In the genomic region with DNA sequence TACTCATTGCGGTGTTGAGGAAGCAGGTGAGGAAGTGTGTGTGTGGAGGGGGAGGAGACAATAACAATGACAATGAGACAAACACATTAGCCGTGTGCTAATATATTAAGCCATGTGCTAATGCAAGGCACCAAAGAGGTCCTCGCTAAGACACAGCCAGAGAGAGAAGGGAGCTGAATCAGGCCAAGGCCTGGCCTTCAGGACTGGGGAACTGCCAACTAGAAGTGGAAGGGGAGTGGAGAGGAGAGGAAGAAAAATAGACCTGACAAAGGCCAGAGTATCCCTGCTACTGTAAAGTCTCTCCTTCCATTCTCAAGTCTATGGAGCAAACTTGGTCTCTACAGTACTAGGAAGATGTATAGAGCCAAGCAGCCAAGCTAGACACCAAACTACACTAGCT, we compare ENCODE assay signal across 8 mouse cellular contexts. TPM values are rescaled to one million over a fixed set of nuclear protein-coding genes. Genes with fewer than 3 reads are reported as not detected.
DNase-seq lines count a peak whose midpoint lies in the region; ATAC-seq and TF ChIP-seq lines count a peak whose summit lies in the region.

No protein-coding gene starts in this region.

- no peak for TF ChIP-seq POLR2A in bone marrow, adult 2 months (IDR thresholded peaks at IDR 0.05; ENCODE audit: borderline replicate concordance, control insufficient read depth, low read depth, low read length)

- ATAC-seq in kidney, embryonic 14.5 days (ENCODE audit: low FRiP score, low TSS enrichment): no peak
- no peak for ATAC-seq in hindbrain, embryonic 14.5 days (ENCODE audit: low FRiP score)
- ATAC-seq in midbrain, embryonic 15.5 days (replicated peaks): no peak
- no peak for ATAC-seq in inflammation-experienced regulatory T-cells, adult 6 months

- 76% methylated on average over 3 of the region's 3 CpGs for WGBS in kidney, embryonic 14.5 days
- WGBS in bone marrow, adult 2 months: 49% methylated on average over 3 of the region's 3 CpGs
- WGBS in hindbrain, embryonic 14.5 days: 75% methylated on average over 3 of the region's 3 CpGs
- 86% methylated on average over 3 of the region's 3 CpGs for WGBS in midbrain, embryonic 15.5 days

- H3K27me3 ChIP-seq in kidney, embryonic 14.5 days (ENCODE audit: control insufficient read depth, insufficient read depth, low read length): no peaks in the 10 kb centered on the region
- no peaks in the 10 kb centered on the region for H3K27me3 ChIP-seq in hindbrain, embryonic 14.5 days (ENCODE audit: control insufficient read depth, insufficient read depth, low read length)
- H3K27me3 ChIP-seq in midbrain, embryonic 15.5 days (replicated peaks): no peaks in the 10 kb centered on the region

- H3K9ac ChIP-seq in kidney, embryonic 14.5 days (ENCODE audit: low read depth, low read length): peak overlapping the region; percentile 90; the same call in 1 of the 2 replicates
- peak overlapping the region; percentile 82 for H3K9ac ChIP-seq in hindbrain, embryonic 14.5 days
- H3K9ac ChIP-seq in midbrain, embryonic 15.5 days: peak overlapping the region; percentile 86

- no peaks in the 10 kb centered on the region for H3K9me3 ChIP-seq in kidney, embryonic 14.5 days (ENCODE audit: control insufficient read depth, low read length)
- H3K9me3 ChIP-seq in hindbrain, embryonic 14.5 days (ENCODE audit: control insufficient read depth, low read length): no peaks in the 10 kb centered on the region
- no peaks in the 10 kb centered on the region for H3K9me3 ChIP-seq in midbrain, embryonic 15.5 days

- no peak for TF ChIP-seq CTCF in bone marrow, adult 2 months (IDR thresholded peaks at IDR 0.05; ENCODE audit: control insufficient read depth, insufficient read depth, low read length)

- peaks cover 33% of the 10 kb centered on the region for H3K36me3 ChIP-seq in kidney, embryonic 14.5 days (ENCODE audit: control insufficient read depth, insufficient read depth, low read length)
- H3K36me3 ChIP-seq in hindbrain, embryonic 14.5 days (replicated peaks; ENCODE audit: control insufficient read depth, insufficient read depth): peaks cover 36% of the 10 kb centered on the region
- peaks cover 13% of the 10 kb centered on the region; the same call in 1 of the 2 replicates for H3K36me3 ChIP-seq in midbrain, embryonic 15.5 days (replicated peaks)

- no peak overlapping the region for H3K27ac ChIP-seq in kidney, embryonic 14.5 days (ENCODE audit: low read depth, low read length)
- no peak overlapping the region for H3K27ac ChIP-seq in bone marrow, adult 2 months (ENCODE audit: control insufficient read depth, insufficient read depth, low read depth, low read length, poor library complexity)
- no peak overlapping the region for H3K27ac ChIP-seq in hindbrain, embryonic 14.5 days
- H3K27ac ChIP-seq in midbrain, embryonic 15.5 days: no peak overlapping the region

- no peaks in the 10 kb centered on the region for H3K4me1 ChIP-seq in kidney, embryonic 14.5 days (ENCODE audit: control insufficient read depth, insufficient read depth, low read length)
- H3K4me1 ChIP-seq in bone marrow, adult 2 months (ENCODE audit: control insufficient read depth, insufficient read depth, low read length): peaks cover 6% of the 10 kb centered on the region
- H3K4me1 ChIP-seq in hindbrain, embryonic 14.5 days (replicated peaks; ENCODE audit: control insufficient read depth, insufficient read depth, low read length): peaks cover 13% of the 10 kb centered on the region
- peaks cover 17% of the 10 kb centered on the region for H3K4me1 ChIP-seq in midbrain, embryonic 15.5 days

- peak overlapping the region; percentile 90 for H3K4me3 ChIP-seq in kidney, embryonic 14.5 days (ENCODE audit: low read length)
- H3K4me3 ChIP-seq in bone marrow, adult 2 months (replicated peaks; ENCODE audit: control insufficient read depth, low read depth, low read length): peak overlapping the region; percentile 17
- H3K4me3 ChIP-seq in hindbrain, embryonic 14.5 days (replicated peaks; ENCODE audit: low read length): peak overlapping the region; percentile 77
- H3K4me3 ChIP-seq in midbrain, embryonic 15.5 days: peak overlapping the region; percentile 81

- peak overlapping the region; percentile 56 for H3K4me2 ChIP-seq in kidney, embryonic 14.5 days (replicated peaks; ENCODE audit: low read depth, low read length)
- peak overlapping the region; percentile 58 for H3K4me2 ChIP-seq in hindbrain, embryonic 14.5 days (replicated peaks)
- peak overlapping the region; percentile 64 for H3K4me2 ChIP-seq in midbrain, embryonic 15.5 days

- DNase-seq in kidney, postnatal 10 days: no peak
- DNase-seq in hindbrain, embryonic 14.5 days (ENCODE audit: low spot score): no peak
- no peak for DNase-seq in thymus, postnatal 10 days (ENCODE audit: low spot score in 2 of 2)
- no peak for DNase-seq in cerebellum, postnatal 10 days

RNA-seq across cellular contexts. Expression of a gene that starts 0.9 kb away (rescaled TPM):
- 12.1 and 31.0 TPM in 2 replicates for polyA plus RNA-seq in kidney, embryonic 14.5 days (2014; fragmentation: Nextera tagmentation; extraction: Ambion mirVana)
- polyA plus RNA-seq in bone marrow, adult 2 months (2011; ENCODE audit: insufficient read depth, insufficient read length, low replicate concordance, missing spikeins): 12.1 and 23.5 TPM in 2 replicates
- 83.4 and 91.6 TPM in 2 replicates for polyA plus RNA-seq in hindbrain, embryonic 14.5 days (2014; fragmentation: Nextera tagmentation; extraction: Ambion mirVana)
- polyA plus RNA-seq in midbrain, embryonic 15.5 days (2015; fragmentation: Nextera tagmentation; extraction: Ambion mirVana): 101 and 104 TPM in 2 replicates
- 10 to 100 TPM; 20.5 to 25.5 (median 21.2) TPM for polyA plus RNA-seq in inflammation-experienced regulatory T-cells, adult 6 months (2017; shearing (Covaris generic))

RNA-seq across cellular contexts. Expression of a gene that starts 33.0 kb away (rescaled TPM):
- 28.5 and 40.7 TPM in 2 replicates for polyA plus RNA-seq in kidney, embryonic 14.5 days (2014; fragmentation: Nextera tagmentation; extraction: Ambion mirVana)
- polyA plus RNA-seq in bone marrow, adult 2 months (2011; ENCODE audit: insufficient read depth, insufficient read length, low replicate concordance, missing spikeins): 5.6 and 10.2 TPM in 2 replicates
- polyA plus RNA-seq in hindbrain, embryonic 14.5 days (2014; fragmentation: Nextera tagmentation; extraction: Ambion mirVana): 25.3 and 28.1 TPM in 2 replicates
- polyA plus RNA-seq in midbrain, embryonic 15.5 days (2015; fragmentation: Nextera tagmentation; extraction: Ambion mirVana): 20.2 and 22.7 TPM in 2 replicates
- polyA plus RNA-seq in inflammation-experienced regulatory T-cells, adult 6 months (2017; shearing (Covaris generic)): 1 to 10 TPM; 1.3 to 4.5 (median 3.1) TPM

RNA-seq across cellular contexts. Expression of a gene that starts 34.8 kb away (rescaled TPM):
- polyA plus RNA-seq in kidney, embryonic 14.5 days (2014; fragmentation: Nextera tagmentation; extraction: Ambion mirVana): 4.6 and 11.6 TPM in 2 replicates
- 2.1 and 3.3 TPM in 2 replicates for polyA plus RNA-seq in bone marrow, adult 2 months (2011; ENCODE audit: insufficient read depth, insufficient read length, low replicate concordance, missing spikeins)
- polyA plus RNA-seq in hindbrain, embryonic 14.5 days (2014; fragmentation: Nextera tagmentation; extraction: Ambion mirVana): 7.2 and 11.3 TPM in 2 replicates
- polyA plus RNA-seq in midbrain, embryonic 15.5 days (2015; fragmentation: Nextera tagmentation; extraction: Ambion mirVana): 9.5 and 9.7 TPM in 2 replicates
- 1 to 10 TPM; 4.0 to 8.1 (median 4.5) TPM for polyA plus RNA-seq in inflammation-experienced regulatory T-cells, adult 6 months (2017; shearing (Covaris generic))

RNA-seq across cellular contexts. Expression of a gene that starts 35.0 kb away (rescaled TPM):
- polyA plus RNA-seq in kidney, embryonic 14.5 days (2014; fragmentation: Nextera tagmentation; extraction: Ambion mirVana): 34.7 and 37.6 TPM in 2 replicates
- 88.5 and 129 TPM in 2 replicates for polyA plus RNA-seq in bone marrow, adult 2 months (2011; ENCODE audit: insufficient read depth, insufficient read length, low replicate concordance, missing spikeins)
- polyA plus RNA-seq in hindbrain, embryonic 14.5 days (2014; fragmentation: Nextera tagmentation; extraction: Ambion mirVana): 20.8 and 25.5 TPM in 2 replicates
- 43.3 and 48.3 TPM in 2 replicates for polyA plus RNA-seq in midbrain, embryonic 15.5 days (2015; fragmentation: Nextera tagmentation; extraction: Ambion mirVana)
- 100 to 1,000 TPM in 1 of 3 experiments, 10 to 100 TPM in 2; 59.0 to 116 (median 71.4) TPM for polyA plus RNA-seq in inflammation-experienced regulatory T-cells, adult 6 months (2017; shearing (Covaris generic))

RNA-seq across cellular contexts. Expression of a gene that starts 37.1 kb away (rescaled TPM):
- polyA plus RNA-seq in kidney, embryonic 14.5 days (2014; fragmentation: Nextera tagmentation; extraction: Ambion mirVana): 19.0 and 22.1 TPM in 2 replicates
- 12.4 and 19.6 TPM in 2 replicates for polyA plus RNA-seq in bone marrow, adult 2 months (2011; ENCODE audit: insufficient read depth, insufficient read length, low replicate concordance, missing spikeins)
- polyA plus RNA-seq in hindbrain, embryonic 14.5 days (2014; fragmentation: Nextera tagmentation; extraction: Ambion mirVana): 15.8 and 19.4 TPM in 2 replicates
- polyA plus RNA-seq in midbrain, embryonic 15.5 days (2015; fragmentation: Nextera tagmentation; extraction: Ambion mirVana): 12.8 and 16.5 TPM in 2 replicates
- 10 to 100 TPM in 1 of 3 experiments, 1 to 10 TPM in 2; 7.2 to 11.6 (median 8.3) TPM for polyA plus RNA-seq in inflammation-experienced regulatory T-cells, adult 6 months (2017; shearing (Covaris generic))

Comparison
In these comparisons a context has a peak if more than half of its experiments do, and no peak if none do; other contexts are left out.
1. H3K4me3 ChIP-seq: peak in every context shown above with its lines; median percentile 90 in kidney, embryonic 14.5 days; 81 in midbrain, embryonic 15.5 days; 77 in hindbrain, embryonic 14.5 days; 17 in bone marrow, adult 2 months.